Mouse (Mus musculus) liver, adult (tissue): ENCODE results near the gene Lrrc10b.

Source experiments
- GATA4 ChIP-seq: IDR thresholded peaks from 2 replicates; pipeline ENCODE4 v1.6.1; 2014; ENCODE audit warnings: mild to moderate bottlenecking, low read length; ENCODE audit not compliant: insufficient replicate concordance

Gene Lrrc10b

DNA sequence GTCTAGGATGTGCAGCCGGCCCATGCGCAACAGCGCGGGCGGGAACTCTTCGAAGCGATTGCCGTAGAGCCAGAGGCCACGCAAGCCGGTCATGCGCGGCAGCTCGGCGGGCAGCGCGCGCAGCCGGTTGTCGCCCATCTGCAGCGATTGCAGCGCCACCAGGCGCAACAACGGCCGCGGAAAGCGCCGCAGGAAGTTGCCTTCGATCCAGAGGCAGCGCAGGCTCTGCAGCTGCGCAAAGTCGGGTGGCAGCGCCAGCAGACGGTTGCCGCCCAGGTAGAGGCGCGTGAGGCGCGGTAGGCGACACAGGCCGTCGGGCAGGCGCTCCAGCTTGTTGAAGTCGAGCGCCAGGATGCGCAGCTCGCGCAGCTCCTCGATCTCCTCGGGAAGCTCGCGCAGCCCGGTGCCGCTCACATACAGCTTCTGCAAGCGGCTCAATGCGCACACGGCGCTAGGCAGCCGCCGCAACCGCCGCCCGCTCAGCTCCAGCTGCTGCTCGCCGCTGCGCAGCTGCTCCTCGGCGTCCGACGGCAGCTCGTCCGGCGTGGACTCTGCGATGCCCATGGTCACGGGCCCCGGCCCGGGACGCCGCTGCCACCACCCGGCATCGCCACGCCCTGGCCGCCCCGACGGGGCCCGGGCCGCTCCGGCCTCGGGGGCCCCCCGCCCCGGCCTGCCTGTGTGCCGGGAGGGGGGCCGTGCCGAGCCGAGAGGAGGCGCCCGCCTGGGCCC, at the start of gene Lrrc10b:
Gene Lrrc10b, minus strand, starts transcription at position 722 of the 732 bp plus-strand sequence.
- no peak for TF ChIP-seq GATA4

DNA sequence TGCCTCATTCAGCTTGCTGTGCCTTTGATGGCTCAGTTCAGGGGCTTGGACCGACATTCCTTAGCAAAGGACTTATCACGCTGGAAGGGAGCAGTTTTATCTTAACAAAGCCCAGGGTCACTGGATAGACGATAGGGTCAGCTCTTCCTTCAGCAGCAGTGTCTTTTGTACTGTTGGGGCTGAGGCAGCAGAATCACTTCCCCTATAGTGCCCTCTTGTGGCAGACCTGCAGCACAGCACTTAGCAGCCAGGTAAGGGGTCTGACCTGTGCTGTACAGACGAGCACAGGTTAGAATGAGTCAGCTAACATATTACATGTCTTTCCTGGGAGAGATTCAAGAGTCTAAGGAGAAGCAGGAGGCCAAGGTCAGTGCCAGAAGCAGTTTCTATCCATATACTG, 45.3 kb upstream of the Lrrc10b start:
- no peak for TF ChIP-seq GATA4

DNA sequence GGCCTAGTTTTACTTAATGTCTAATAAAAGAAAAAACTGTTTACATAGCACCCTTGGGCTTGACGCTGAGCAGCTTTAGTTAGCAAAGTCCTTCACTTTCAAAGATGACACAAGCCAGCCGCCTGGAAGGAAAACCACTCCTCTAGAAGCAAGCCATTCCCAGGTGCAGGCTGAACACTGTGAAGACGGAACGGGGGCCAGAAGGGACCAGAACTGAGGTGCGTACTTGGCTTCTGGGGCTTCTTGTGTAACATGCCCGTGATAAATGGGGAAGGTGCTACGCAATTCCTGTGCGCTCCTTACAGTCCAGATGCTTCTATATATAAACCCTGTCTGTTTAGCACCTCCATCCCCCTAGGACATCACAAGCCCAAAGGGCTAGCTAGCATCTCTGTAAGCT, 43.3 kb upstream of the Lrrc10b start:
- TF ChIP-seq GATA4: no peak

DNA sequence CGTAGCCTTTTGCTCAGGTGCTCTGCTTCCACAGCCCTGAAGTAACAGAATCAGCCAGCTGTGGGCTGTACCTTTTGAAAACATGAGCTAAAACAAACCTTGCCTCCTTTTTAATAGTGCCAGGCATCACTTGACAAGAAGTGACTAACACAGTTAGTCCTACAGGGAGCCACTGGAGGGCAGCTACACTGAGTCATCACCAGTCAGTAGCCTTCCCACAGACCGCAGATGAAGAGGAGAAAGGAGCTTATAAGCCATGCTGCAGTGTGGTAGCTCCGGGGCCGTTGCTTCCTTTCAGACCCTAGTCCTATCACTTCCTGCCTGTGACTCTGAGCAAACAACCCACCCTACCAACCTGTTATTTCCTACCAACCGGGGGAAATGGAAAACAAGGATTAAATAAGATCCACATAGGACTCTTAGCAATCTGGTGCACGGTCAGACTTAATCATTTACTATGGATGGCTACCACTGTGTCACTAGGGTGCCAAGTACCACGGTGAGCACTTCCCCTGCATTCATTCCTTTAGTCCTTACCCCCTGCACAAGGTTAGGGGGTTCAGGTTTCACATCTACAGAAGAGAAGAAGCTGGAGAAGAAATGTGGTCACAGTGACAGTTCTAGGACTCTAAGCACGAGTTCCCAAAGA, 40.4 kb upstream of the Lrrc10b start:
- TF ChIP-seq GATA4: no peak

DNA sequence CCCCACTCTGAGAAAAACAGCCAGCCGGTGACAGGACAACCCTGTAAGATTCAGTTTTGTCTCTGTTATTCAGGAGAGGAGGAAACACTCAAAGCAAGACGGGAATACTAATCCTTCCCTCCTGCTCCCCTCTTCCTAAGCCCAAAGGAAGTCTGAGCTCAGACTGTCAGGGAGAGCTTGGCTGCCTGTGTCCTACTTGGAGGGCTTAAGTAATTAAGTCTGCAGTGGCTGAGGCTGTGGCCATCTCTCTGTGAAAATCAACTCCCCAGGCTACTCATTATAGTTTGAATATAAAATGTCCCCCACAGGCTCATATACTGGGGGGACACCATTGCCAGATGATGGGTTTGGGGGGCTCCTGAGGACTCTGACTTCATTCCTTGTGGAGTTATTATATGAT, 39.7 kb upstream of the Lrrc10b start:
- no peak for TF ChIP-seq GATA4

DNA sequence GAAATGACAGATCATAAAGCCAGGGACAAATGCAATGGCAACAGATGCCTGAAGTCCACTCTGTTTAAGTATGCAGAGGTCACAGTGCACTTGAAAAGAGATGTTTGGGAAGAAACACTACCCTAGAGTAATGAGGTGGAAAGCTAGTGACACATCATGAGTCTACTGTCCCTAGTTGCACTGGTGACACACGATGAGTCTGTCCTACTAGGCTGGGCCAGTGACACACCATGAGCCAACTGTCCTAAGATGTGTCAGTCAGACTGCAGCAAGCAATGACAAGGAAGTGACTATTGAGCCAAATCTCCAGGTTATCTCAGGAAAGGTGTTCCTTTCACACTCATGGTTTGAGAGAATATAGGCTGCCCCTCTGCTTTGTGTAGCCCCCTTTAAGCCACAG, 38.4 kb upstream of the Lrrc10b start:
- TF ChIP-seq GATA4: no peak

DNA sequence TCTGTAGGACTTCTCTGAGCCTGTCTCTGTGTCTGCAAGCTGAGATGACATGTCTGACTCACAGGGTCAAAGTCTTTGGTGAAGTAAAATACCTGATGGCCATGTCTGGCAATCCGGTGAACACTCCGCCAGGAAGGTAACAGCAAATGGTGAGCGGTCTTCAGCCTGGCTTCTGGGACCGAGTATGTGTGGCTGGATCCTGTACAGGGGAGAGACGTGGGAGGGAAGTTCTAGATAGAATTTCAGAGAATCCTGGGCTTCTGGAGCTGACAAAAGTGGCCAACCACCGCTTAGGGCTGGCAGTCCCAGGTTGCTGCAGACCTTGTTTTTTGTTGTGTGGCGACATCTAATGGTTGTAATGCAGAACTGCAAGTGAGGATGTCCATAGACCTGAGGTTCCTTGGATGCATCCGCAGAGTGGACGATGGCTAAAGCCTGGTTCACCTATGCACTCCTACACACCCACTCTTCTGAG, 29.0 kb upstream of the Lrrc10b start:
- no peak for TF ChIP-seq GATA4

DNA sequence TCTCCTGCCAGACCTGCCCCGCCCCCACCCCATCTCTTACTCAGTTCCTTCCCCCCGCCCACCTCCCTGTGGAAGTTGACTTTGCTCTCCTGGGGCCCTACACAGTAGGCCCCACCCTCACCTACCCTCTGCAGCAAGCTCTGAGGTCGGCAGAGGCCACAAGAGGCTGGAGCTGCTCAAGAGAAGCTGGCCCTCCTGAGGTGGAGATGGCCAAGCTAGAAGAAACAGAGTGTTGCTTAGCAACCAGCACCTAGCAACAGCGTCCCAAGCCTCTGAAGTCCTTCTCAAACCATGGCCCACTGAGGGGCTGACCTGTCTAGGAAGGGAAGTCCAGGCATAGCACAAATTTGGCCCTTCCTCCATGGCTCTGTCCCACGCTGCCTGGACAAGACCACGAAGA, 25.4 kb upstream of the Lrrc10b start, which contains the start of gene Ppp1r32:
Gene Ppp1r32, minus strand, starts transcription at position 226 of the 400 bp plus-strand sequence.
- no peak for TF ChIP-seq GATA4

DNA sequence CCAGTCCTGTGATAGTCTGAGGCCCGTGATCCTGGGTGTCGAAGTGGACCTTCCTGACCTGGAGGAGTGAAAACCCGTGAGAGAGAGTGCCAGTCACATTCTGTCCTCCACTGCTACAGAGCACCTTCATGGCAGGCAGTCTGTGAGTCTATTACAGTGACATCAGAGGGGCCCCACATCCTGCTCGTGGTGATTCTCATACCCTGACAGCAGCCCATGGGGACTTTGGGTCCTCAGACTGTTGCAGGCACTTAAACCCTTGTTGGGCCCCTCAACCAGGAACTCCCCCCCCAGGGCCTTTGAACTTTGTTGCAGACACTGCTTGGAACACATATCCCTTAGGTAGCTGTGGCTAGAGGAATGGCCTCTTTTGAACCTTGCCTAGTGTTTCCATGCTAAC, 22.3 kb upstream of the Lrrc10b start:
- no peak for TF ChIP-seq GATA4

DNA sequence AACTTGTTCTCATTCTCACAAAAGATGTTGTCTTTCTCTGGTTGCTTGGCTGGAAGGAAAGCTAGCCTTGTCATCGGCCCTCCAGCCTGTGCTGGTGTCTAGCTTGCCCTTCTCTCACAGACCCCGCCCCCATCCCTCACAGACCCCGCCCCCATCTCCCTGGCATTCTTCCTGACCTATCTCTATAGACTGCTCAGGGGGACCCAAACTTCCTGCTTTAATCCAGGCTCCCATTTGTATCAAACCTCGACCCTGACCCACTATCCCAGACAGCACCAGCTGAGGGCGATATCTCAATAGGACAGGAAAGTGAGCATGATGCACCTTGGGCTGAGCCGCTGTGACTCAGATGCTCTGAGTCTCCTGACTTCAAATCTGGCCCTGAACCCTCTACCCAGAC, 16.5 kb upstream of the Lrrc10b start:
- TF ChIP-seq GATA4: no peak

DNA sequence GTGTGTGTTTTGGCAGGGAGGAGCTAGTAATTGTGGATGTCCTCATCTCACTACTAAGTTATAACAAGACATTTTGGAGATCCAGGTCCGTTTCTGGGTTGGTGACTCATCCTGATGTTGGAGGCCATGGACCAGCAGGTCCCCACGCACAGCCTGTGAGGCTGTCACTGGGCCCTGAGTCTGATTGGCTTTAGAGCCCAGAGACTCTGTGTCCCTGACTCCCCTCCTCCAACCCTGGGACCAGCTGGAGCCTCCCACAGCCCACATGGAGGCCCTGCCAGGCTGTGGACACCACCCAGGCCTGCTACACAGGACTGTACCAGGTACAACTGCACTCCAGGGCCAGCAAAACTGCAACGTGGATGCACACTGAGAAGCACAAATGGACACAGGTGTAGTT, 15.7 kb upstream of the Lrrc10b start:
- no peak for TF ChIP-seq GATA4

DNA sequence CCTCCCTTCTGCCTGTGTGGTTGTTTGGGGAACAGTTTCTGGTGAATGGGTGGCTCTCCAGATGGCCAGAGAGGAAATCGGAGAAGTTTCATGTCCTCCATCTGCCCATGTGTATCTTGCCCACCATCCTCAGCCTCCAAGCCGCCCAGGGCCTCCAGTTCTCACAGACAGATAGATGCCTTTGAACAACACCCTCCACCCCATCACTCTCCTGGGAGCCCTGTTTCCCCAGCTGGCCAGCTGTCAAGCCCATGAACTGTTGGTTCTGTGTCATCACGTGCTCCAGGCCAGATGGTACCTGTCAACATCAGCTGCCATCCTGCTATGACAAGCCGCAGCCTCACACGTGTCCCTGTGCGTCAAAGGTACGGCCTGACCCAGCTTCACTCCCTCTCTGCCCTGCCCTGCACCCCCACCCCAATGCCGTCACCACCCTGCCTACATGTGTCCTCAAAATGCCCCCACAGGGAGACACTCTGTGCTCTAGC, 11.9 kb upstream of the Lrrc10b start:
- no peak for TF ChIP-seq GATA4

DNA sequence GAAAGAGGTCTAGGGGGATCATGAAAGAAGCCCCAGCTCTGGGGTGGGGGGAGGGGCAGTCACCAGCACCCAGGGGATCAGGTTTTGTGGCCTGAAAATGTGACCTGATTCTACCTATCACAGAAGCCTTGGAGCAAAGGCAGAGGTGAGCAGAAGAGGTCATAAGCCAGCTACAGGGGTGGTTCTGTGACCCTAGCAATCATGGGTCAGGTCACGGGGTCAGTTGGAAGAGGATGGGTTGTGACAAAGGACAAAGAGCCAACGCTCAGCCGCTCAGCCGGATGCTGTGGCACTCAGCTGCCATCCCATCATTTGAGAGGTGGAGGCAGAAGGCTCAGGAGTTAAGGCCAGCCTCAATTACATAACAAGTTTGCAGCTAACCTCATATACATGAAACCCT, 7.2 kb upstream of the Lrrc10b start:
- TF ChIP-seq GATA4: no peak

DNA sequence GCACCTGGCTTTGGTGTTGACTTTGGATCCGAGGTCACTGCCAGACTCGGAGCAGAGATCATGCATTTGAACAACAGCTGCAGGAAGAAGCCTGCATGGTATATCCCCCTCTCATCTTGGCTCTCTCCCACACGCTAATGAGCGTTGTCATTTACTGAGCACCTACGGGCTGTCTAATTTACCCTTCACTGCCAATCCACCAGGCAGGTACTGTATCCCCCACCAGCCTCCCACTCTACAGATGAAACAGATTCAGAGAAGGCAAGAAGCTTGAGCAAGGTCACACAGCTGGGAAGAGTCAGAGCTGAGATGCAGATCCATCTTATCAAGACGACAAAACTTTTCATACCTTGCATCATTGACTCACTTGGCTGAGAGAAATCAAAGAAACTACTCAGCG, 4.3 kb upstream of the Lrrc10b start:
- no peak for TF ChIP-seq GATA4

DNA sequence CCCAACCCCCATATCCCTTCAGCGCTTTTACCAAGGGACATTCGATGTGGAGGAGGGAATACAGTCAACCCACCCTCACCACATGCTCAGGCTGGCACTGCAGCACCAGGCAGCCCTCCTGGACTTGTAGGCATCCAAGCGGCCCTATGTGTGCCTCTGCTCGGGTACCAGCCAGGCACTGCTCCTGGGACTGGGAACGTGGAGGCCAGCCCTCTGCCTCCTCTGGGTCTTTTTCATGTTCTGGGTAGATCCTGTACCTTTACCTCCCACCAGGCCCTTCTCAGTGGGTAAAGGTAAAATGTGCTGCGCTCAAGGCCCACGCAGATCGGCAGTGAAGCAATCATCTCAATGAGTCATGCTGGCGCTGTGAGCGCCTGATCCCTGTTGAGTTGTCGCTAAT, 2.6 kb upstream of the Lrrc10b start:
- no peak for TF ChIP-seq GATA4

DNA sequence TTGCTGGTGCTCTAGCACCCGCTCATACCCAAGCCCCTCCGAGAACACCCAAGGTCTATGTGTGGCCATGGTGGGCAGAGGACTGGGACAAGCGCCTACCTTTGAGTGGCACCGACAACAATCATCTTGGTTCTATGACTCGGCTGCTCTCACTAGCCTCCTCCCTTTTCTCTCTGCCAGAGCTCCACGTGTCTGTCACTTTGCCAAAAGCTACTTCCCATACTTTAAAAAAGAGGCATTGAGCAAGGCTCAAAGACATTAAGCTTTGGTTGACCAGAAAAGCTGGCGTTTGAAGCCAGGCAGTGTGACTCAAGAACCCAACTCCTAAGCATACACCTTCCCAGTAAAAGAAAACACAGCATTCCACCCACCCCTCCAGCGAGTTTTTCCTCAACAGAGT, 823 bp upstream of the Lrrc10b start:
- no peak for TF ChIP-seq GATA4

DNA sequence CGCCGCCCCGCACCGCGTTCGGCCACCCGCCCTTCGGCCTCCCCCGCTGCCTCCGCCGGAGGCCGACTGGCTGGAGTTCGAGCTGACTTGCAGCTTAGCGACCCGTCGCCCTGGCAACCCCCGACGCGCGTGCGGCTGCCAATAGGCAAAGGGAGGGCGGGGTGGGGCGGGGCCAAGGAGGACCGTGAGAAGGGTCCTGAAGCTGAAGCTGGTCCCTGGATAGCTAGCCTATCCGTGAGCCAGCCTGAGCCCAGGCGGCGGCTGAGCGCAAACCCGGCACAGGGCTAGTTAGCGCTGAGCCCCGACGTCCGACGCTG, 169 bp upstream of the Lrrc10b start:
- TF ChIP-seq GATA4: no peak
